Mouse (Mus musculus) MEL (cell line): Measurements from ENCODE around the gene Mecp2. TPM values are rescaled to one million over a fixed set of nuclear protein-coding genes. Genes with fewer than 3 reads are reported as not detected.

Experiments used
- DNase-seq: peaks from one replicate; pipeline ENCODE4 v3.0.0; 2011; ENCODE audit warnings: low read depth, low spot score
- H3K27ac ChIP-seq: 2 replicates; pipeline ENCODE4 v1.5.1; 2012; ENCODE audit warnings: low read depth, mild to moderate bottlenecking, control low read depth, low read length, moderate library complexity; ENCODE audit not compliant: control insufficient read depth
- H3K27me3 ChIP-seq, 2 experiments: fragments of 150-350 bp in 1 of 2; sonication (generic) in 1 of 2; 2 replicates each; pipeline ENCODE4 v1.6.1; 2012; ENCODE audit warnings: low read length in 2 of 2, mild to moderate bottlenecking in 2 of 2, improper control_type of control experiment in 1 of 2, moderate library complexity in 1 of 2; ENCODE audit not compliant: insufficient read depth in 2 of 2, control insufficient read depth in 1 of 2
- H3K36me3 ChIP-seq, 2 experiments: 2 replicates each; pipeline ENCODE4 v1.6.1; 2012 to 2014; ENCODE audit warnings: low read length in 2 of 2, improper control_type of control experiment in 1 of 2, inconsistent platforms in 1 of 2, mild to moderate bottlenecking in 1 of 2; ENCODE audit not compliant: insufficient read depth in 2 of 2, control insufficient read depth in 1 of 2
- H3K4me1 ChIP-seq, 2 experiments: fragments of 150-350 bp in 1 of 2; sonication (generic) in 1 of 2; 2 replicates each; pipeline ENCODE4 v1.6.1; 2012; ENCODE audit warnings: low read length in 2 of 2, improper control_type of control experiment in 1 of 2, mild to moderate bottlenecking in 1 of 2; ENCODE audit not compliant: insufficient read depth in 2 of 2, control insufficient read depth in 1 of 2
- H3K4me3 ChIP-seq, 2 experiments: fragments of 150-350 bp in 1 of 2; sonication (generic) in 1 of 2; 2 replicates each; pipeline ENCODE4 v1.5.1; 2012; ENCODE audit warnings: low read depth in 2 of 2, low read length in 2 of 2, mild to moderate bottlenecking in 2 of 2, moderate library complexity in 2 of 2, control low read depth in 1 of 2, improper control_type of control experiment in 1 of 2; ENCODE audit not compliant: control insufficient read depth in 1 of 2, insufficient read depth in 1 of 2
- H3K79me2 ChIP-seq: 2 replicates; pipeline ENCODE4 v1.6.1; 2012; ENCODE audit warnings: mild to moderate bottlenecking, low read length, moderate library complexity; ENCODE audit not compliant: control insufficient read depth, poor library complexity, insufficient read depth
- H3K9ac ChIP-seq: 2 replicates; pipeline ENCODE4 v1.6.1; 2012; ENCODE audit warnings: low read depth, mild to moderate bottlenecking, control low read depth, low read length, moderate library complexity; ENCODE audit not compliant: control insufficient read depth, poor library complexity, severe bottlenecking
- H3K9me3 ChIP-seq: fragments of 150-350 bp; sonication (generic); replicated peaks from 2 replicates; pipeline ENCODE4 v1.6.1; 2012; ENCODE audit warnings: mild to moderate bottlenecking, low read length, improper control_type of control experiment, moderate library complexity; ENCODE audit not compliant: insufficient read depth
- E2F4 ChIP-seq: IDR thresholded peaks from 2 replicates; pipeline ENCODE4 v1.6.1; 2011; ENCODE audit warnings: low read depth, low read length, improper control_type of control experiment, borderline replicate concordance
- EP300 ChIP-seq, 2 experiments: IDR thresholded peaks; 2 replicates each; pipeline ENCODE4 v1.6.1; 2011; ENCODE audit warnings: improper control_type of control experiment in 2 of 2, low read length in 2 of 2, low read depth in 1 of 2, mild to moderate bottlenecking in 1 of 2
- ETS1 ChIP-seq: IDR thresholded peaks from 2 replicates; pipeline ENCODE4 v1.6.1; 2012; ENCODE audit warnings: low read depth, mild to moderate bottlenecking, inconsistent platforms, low read length, improper control_type of control experiment, moderate library complexity
- GABPA ChIP-seq: IDR thresholded peaks from 2 replicates; pipeline ENCODE4 v1.6.1; 2012; ENCODE audit warnings: low read depth, mild to moderate bottlenecking, inconsistent platforms, low read length, improper control_type of control experiment, moderate library complexity
- GATA1 ChIP-seq: IDR thresholded peaks from 2 replicates; pipeline ENCODE4 v1.6.1; 2011; ENCODE audit warnings: low read depth, low read length, improper control_type of control experiment
- HCFC1 ChIP-seq: IDR thresholded peaks from 2 replicates; pipeline ENCODE4 v1.6.1; 2012; ENCODE audit warnings: low read depth, mild to moderate bottlenecking, inconsistent platforms, low read length, improper control_type of control experiment, moderate library complexity
- MAFK ChIP-seq: IDR thresholded peaks from 2 replicates; pipeline ENCODE4 v1.6.1; 2011; ENCODE audit warnings: low read depth, mild to moderate bottlenecking, low read length, improper control_type of control experiment, borderline replicate concordance
- MAX ChIP-seq: IDR thresholded peaks from 2 replicates; pipeline ENCODE4 v1.6.1; 2011; ENCODE audit warnings: low read length, improper control_type of control experiment
- MXI1 ChIP-seq: IDR thresholded peaks from 2 replicates; pipeline ENCODE4 v1.6.1; 2011; ENCODE audit warnings: mild to moderate bottlenecking, low read depth, low read length, improper control_type of control experiment
- MYB ChIP-seq: IDR thresholded peaks from 2 replicates; pipeline ENCODE4 v1.6.1; 2011; ENCODE audit warnings: mild to moderate bottlenecking, low read depth, low read length, improper control_type of control experiment
- NELFE ChIP-seq: IDR thresholded peaks from 2 replicates; pipeline ENCODE4 v1.6.1; 2011; ENCODE audit warnings: low read depth, low read length, improper control_type of control experiment
- RCOR1 ChIP-seq: IDR thresholded peaks from 2 replicates; pipeline ENCODE4 v1.6.1; 2012; ENCODE audit warnings: low read depth, mild to moderate bottlenecking, inconsistent platforms, low read length, improper control_type of control experiment
- SIN3A ChIP-seq: IDR thresholded peaks from 2 replicates; pipeline ENCODE4 v1.6.1; 2012; ENCODE audit warnings: low read length, improper control_type of control experiment, inconsistent platforms
- TAL1 ChIP-seq: IDR thresholded peaks from 2 replicates; pipeline ENCODE4 v1.6.1; 2012; ENCODE audit warnings: mild to moderate bottlenecking, inconsistent platforms, low read length, moderate library complexity, mixed read lengths
- TBP ChIP-seq: IDR thresholded peaks from 2 replicates; pipeline ENCODE4 v1.8.0; 2011; ENCODE audit warnings: low read depth, low read length, improper control_type of control experiment
- ZC3H11A ChIP-seq: IDR thresholded peaks from 2 replicates; pipeline ENCODE4 v1.6.1; 2012; ENCODE audit warnings: low read depth, mild to moderate bottlenecking, inconsistent platforms, low read length, improper control_type of control experiment
- ZKSCAN1 ChIP-seq: IDR thresholded peaks from 2 replicates; pipeline ENCODE4 v1.6.1; 2012; ENCODE audit warnings: low read depth, mild to moderate bottlenecking, inconsistent platforms, low read length, improper control_type of control experiment, moderate library complexity
- polyA plus RNA-seq, 2 experiments: library from polyadenylated mRNA; stranded (reverse) in 1 of 2; unstranded in 1 of 2; fragments of >175 nt in 1 of 2; fragments of >200 nt in 1 of 2; gene quantifications; 2 replicates each; pipeline versions ENCODE4 v1.2.1 to v1.2.4; 2012; ENCODE audit warnings: low replicate concordance in 2 of 2, low read depth in 1 of 2; ENCODE audit not compliant: insufficient read length in 2 of 2, insufficient read depth in 1 of 2, missing spikeins in 1 of 2
- total RNA-seq: library from RNA; depleted of rRNA; stranded (reverse); fragments of 300-350 nt; gene quantifications from 2 replicates; pipeline ENCODE4 v1.2.3, GENCODE M21; 2012

Mecp2 gene
- total and polyA plus RNA-seq, 3 experiments, result 12.5 to 20.7 TPM; not detected in 1

DNA sequence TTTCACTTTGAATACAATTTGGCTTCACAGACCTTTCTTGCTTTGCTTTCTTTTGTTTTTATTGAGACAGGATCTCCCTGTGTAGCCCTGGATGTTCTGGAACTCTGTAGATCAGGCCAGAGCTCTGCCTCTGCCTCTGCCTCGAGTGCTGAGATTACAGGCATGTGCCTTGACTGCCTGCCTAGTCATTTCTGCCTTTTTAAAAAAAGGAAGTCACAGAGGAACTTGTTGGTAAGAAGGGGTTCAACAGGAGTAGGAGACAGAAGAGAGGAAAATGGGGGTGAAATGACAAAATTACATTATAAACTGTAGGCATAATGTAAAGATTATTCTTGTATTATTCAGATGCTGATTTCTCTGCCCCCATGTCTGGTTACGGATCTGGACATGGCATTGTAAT lies 131.5 kb downstream of the Mecp2 start:
- Histone ChIP-seq H3K27ac (no peak overlapping the region), H3K4me3 (no peak overlapping the region), H3K27me3 (no peaks in the 10 kb centered on the region), H3K4me1 (peaks cover 6 to 15% of the 10 kb centered on the region in 2 experiments; a peak in 3 of 4 replicates), H3K79me2 (no peaks in the 10 kb centered on the region), H3K9me3 (no peaks in the 10 kb centered on the region), H3K36me3 (peaks cover 0 to 15% of the 10 kb centered on the region in 2 experiments; a peak in 2 of 4 replicates), H3K9ac (no peak overlapping the region)
- peak; percentile 54 for DNase-seq
- TF ChIP-seq MAX, result peak; percentile 42
- TF ChIP-seq NELFE, result no peak
- peak; percentile 88 for TF ChIP-seq TBP
- 0 out of 2 replicates have a peak, but pooled peaks have one; percentile 11 for TF ChIP-seq RCOR1
- TF ChIP-seq ZC3H11A, result no peak

GRCm38 (mm10) chrX:74001024-74001423 lies 134.1 kb downstream of the Mecp2 start:
- H3K79me2 ChIP-seq, result no peaks in the 10 kb centered on the region
- no peaks in the 10 kb centered on the region for H3K9me3 ChIP-seq
- peaks cover 0 to 18% of the 10 kb centered on the region in 2 experiments; a peak in 2 of 4 replicates for H3K36me3 ChIP-seq
- no peaks in the 10 kb centered on the region for H3K27me3 ChIP-seq
- H3K9ac ChIP-seq, result no peak overlapping the region
- TF ChIP-seq EP300 (IDR thresholded peaks at IDR 0.05; ENCODE audit: low read depth in 1 of 2, low read length in 2 of 2) (peak; percentile 69 to 79), ETS1 (peak; percentile 41; the same call in 1 of the 2 replicates), E2F4 (no peak), RCOR1 (peak; percentile 55; the same call in 1 of the 2 replicates), NELFE (no peak), MYB (peak; percentile 62; the same call in 1 of the 2 replicates), GATA1 (peak; percentile 33; the same call in 1 of the 2 replicates)
- H3K27ac ChIP-seq, result peak overlapping the region; percentile 82
- H3K4me3 ChIP-seq, result peak overlapping the region in 1 of 2 experiments; percentile 24; a peak in 2 of 4 replicates
- H3K4me1 ChIP-seq, result peaks cover 6 to 23% of the 10 kb centered on the region in 2 experiments; a peak in 3 of 4 replicates
- DNase-seq, result peak; percentile 57

DNA sequence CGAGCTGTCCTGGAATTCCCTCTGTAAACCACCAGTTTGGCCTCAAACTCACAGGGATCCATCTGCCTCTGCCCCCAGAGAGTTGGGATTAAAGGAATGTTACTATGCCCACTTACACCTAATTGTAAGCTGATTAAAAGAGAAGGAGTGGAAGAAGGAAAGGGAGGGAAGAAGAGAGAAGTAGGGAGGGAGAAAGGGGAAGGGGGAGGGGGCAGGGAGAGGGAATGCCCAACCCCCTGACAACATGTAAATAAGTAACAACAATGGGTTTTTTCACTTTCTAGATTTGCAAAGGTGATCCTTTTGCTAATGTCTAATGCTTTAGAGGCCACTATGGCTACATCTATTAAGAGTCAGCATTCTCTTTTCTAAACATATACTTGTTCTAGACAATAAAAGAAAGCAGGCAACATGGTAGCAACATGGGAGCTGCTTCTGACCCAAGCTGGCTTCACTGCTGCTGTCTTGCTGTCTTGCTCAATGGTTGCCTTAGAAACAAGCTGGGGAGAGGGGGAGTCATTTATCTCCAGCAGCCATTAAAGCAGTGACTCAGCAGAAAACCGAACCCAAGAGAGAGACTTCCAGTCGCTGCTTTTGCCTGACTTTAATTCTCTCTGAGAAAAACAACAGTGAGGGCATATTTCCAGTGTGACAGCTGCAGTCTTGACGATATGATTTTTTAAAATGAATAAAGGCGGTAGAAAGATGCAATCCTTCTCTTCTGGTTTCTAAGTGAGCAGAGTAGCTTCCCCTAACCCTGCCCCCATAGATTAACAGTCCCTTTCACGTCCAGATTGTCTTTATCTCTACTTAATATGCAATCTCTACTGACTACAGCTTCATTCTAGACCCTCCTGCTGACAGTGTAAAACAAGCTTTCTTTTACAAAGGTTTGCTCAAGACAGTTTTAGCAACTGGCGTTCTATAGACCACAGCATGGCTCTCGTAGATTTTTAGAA lies 136.0 kb downstream of the Mecp2 start:
- peaks cover 6 to 23% of the 10 kb centered on the region in 2 experiments; a peak in 3 of 4 replicates for H3K4me1 ChIP-seq
- peak overlapping the region; percentile 92 for H3K27ac ChIP-seq

More for the DNA sequence above, 136.0 kb downstream of the Mecp2 start:
- peak; percentile 89 for DNase-seq
- H3K27me3 ChIP-seq, result no peaks in the 10 kb centered on the region
- H3K9me3 ChIP-seq, result no peaks in the 10 kb centered on the region
- peak overlapping the region; percentile 7 to 26; a peak in 3 of 4 replicates for H3K4me3 ChIP-seq
- H3K36me3 ChIP-seq, result peaks cover 0 to 18% of the 10 kb centered on the region in 2 experiments; a peak in 2 of 4 replicates
- TF ChIP-seq MAFK (peak; percentile 92), GABPA (peak; percentile 93), ETS1 (peak; percentile 62; the same call in 1 of the 2 replicates), RCOR1 (peak; percentile 92), SIN3A (peak; percentile 30; the same call in 1 of the 2 replicates), MXI1 (peak; percentile 58), MAX (no peak), E2F4 (no peak), EP300 (IDR thresholded peaks at IDR 0.05; ENCODE audit: low read depth in 1 of 2, low read length in 2 of 2) (peak; percentile 50 to 61), HCFC1 (peak; percentile 28; the same call in 1 of the 2 replicates), TAL1 (peak; percentile 58), ZKSCAN1 (no peak), GATA1 (peak; percentile 60)
- TF ChIP-seq, all 39 proteins: peak for 10
- Histone ChIP-seq H3K9ac (peak overlapping the region; percentile 50), H3K79me2 (no peaks in the 10 kb centered on the region)
